Mouse (Mus musculus) embryo, embryonic 10 days (tissue): Measurements from ENCODE around the gene Olfr867.

Source experiments
- DNase-seq: peaks from one replicate; pipeline ENCODE4 v3.0.0-alpha.2; 2015; ENCODE audit warnings: low spot score

Gene Olfr867

DNA sequence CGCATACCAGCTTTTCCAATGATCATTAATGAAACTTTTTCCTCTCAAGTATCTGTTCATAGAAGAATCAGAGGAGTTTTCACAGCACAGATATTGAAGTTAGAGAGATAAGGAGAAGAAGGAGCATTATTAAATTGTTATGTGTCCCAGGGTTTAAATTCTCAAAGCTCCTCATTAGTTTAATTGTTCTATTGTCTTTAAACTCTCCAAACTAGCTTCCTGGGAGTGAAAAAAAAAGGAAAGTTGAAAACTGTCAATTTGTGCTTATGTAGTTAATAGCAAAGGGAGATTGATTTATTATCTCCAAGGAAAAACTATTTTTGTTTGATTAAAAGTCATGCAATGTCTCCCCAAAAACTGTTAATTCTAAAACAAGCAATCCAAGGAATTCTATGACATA lies at the start of gene Olfr867:
Gene Olfr867 (minus strand): TSS at position 101 of the 400 bp plus-strand sequence.
- no peak for DNase-seq

DNA sequence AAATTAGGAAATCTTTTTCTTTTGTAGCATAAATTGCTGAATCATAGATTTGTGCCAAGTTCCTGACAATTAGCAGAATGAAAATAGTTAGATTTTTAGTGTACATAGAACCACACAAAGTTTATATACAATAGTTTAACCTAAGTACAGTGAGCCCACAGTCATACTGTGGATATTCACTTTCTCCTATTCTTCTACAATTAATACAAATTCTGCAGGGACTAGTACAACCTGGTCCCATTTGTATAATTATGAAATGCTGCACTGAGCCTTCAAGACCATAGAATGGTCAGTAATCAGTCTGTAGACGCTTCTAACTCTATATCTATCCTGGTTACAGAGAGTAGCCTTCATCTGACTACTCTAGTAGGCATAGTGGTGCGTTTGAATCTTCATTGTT lies 41.0 kb upstream of the Olfr867 start, which contains the start of gene Olfr868:
Gene Olfr868 (plus strand): TSS at position 301 of the 400 bp plus-strand sequence.
- no peak for DNase-seq

DNA sequence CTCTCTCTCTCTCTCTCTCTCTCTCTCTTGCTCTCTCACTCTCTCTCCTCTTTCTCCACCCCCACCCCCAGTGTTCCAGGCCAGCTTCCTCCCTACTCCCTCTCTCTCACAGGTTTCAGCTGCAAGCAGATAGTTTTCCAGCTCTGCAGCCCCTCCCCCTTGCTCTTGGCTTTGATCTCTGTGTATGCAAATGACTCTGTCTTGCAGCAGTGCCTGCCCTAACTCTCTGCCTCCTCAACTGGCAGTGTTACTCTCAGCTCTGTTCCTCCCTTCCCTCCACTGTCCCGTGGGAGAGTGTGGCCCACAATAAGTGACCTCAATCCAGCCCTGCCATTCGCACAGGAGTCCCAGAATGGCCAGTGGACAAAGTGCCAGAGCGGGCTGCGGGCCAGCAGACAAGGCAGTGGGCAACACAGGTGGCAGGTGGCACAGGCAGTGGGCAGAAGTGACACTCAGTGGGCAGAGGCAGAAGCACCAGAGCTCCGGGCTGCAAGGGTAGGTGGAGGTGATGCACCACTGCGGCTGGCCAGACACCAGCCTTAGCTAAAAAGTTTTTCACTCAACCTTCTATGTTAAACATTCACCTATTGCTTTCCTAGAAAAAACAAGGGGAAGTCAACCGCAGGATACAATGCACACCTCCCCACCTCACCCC lies 16.3 kb upstream of the Olfr867 start:
- no peak for DNase-seq

DNA sequence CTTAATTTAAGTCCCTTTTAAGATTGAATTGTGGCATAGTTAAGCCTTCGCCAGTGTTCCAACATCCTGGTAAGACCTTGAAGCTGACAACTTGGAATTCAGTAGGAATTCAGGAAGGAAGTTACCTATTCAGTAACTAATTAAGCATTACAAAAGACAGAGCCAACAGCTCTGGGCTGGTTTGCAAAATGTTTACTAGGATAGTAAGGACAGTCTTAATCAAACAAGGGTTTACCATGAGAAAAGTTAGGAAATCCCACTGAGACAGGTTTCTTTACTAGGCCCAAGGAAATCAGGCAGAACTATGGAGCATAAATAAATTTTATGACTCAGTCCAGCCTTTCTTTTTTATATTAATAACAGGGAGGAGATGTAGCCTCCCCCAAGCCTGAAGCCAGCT lies 13.9 kb upstream of the Olfr867 start:
- DNase-seq = no peak

DNA sequence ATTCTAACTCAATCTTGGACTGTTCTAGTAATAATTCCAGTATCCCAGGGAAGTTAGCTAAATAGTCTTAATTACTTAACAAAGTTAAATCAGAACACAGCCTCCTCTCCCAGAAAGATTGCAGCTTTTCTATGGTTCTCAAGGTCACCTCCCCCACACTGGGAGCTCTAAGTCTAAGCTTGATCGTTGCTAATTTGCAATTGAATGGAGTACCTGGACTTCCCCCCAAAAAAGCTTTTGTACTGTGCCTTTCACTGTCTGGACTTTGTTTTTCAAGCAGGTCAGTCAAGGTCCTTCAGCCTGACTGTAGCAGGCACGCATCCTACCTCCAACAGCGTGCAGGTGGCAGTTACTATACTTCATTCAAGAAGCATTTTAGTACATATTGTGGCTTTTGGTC lies 12.9 kb upstream of the Olfr867 start:
- DNase-seq = no peak

DNA sequence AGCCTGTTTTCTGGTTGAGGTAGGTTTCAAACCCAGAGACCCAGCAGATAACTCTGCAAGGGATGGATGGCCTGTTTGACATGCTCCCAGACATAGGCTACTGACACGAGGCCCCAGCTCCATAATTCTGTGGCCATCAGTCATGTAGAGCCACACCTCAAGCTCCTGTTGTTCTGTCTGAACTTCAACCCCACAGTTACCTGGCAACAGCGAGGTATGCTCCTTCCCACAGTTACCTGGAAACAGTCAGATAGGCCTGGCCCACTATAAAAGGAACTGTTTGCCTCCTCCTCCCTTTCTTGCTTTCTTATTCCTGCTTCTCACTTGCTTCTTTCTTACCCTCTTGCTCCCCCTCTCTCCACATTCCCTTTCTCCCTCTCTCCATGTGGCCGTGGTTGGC lies 9.4 kb downstream of the Olfr867 start:
- no peak for DNase-seq

DNA sequence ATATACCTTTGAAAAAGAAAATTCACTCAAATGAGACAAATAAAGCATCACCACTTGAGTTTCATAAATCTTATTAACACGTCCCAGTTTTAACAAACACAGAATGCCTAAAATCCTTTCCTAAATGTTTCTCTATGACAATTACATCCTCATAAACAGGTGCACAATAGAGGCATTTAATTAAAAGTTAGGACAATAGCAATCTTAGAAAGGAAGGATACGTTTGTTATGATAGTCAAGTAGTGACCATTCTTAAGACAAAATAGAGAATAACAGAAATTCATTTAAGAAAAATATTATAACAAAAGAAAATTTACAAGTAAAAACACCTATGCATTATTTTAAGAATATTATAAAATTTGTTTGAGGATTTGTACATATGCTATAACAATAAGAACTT lies 29.4 kb downstream of the Olfr867 start, which contains the start of gene Olfr866:
Gene Olfr866 (minus strand): TSS at position 101 of the 400 bp plus-strand sequence.
- no peak for DNase-seq
